Mouse (Mus musculus) urinary bladder, postnatal 25 days (tissue): ENCODE results near the gene Tmigd3.
A peak's percentile ranks its signal among the peaks of the same experiment; 100 is the strongest.

Source experiments
- DNase-seq: peaks from one replicate; pipeline ENCODE4 v3.0.0; 2022; ENCODE audit warnings: low spot score

Gene Tmigd3

GRCm38 (mm10) chr3:105870558-105870957, at the start of gene Tmigd3, which contains the start of gene Adora3:
Gene Tmigd3 (plus strand): TSS chr3:105870903.
Gene Adora3 (plus strand): TSS chr3:105870858.
- no peak for DNase-seq

- DNase-seq, result no peak
These were observed 49.2 kb upstream of the Tmigd3 start for GRCm38 (mm10) chr3:105821504-105821903.

- DNase-seq, result no peak
These were observed 47.1 kb upstream of the Tmigd3 start for GRCm38 (mm10) chr3:105823609-105824008.

- no peak for DNase-seq
These were observed 46.6 kb upstream of the Tmigd3 start for GRCm38 (mm10) chr3:105824103-105824502.

- no peak for DNase-seq
These were observed 46.0 kb upstream of the Tmigd3 start for GRCm38 (mm10) chr3:105824704-105825103.

GRCm38 (mm10) chr3:105825501-105826161, 45.1 kb upstream of the Tmigd3 start:
- peak; percentile 22 for DNase-seq

GRCm38 (mm10) chr3:105831584-105831983, 39.1 kb upstream of the Tmigd3 start:
- no peak for DNase-seq

GRCm38 (mm10) chr3:105835875-105836274, 34.8 kb upstream of the Tmigd3 start:
- DNase-seq, result no peak

- no peak for DNase-seq
These were observed 33.8 kb upstream of the Tmigd3 start for GRCm38 (mm10) chr3:105836883-105837282.

- no peak for DNase-seq
These were observed 32.0 kb upstream of the Tmigd3 start for GRCm38 (mm10) chr3:105838655-105839054.

GRCm38 (mm10) chr3:105839836-105840235, 30.9 kb upstream of the Tmigd3 start:
- DNase-seq, result no peak

- DNase-seq, result no peak
These were observed 24.2 kb upstream of the Tmigd3 start for GRCm38 (mm10) chr3:105846294-105847069.

- DNase-seq, result no peak
These were observed 16.9 kb upstream of the Tmigd3 start for GRCm38 (mm10) chr3:105853781-105854180.

- DNase-seq, result no peak
These were observed 15.9 kb upstream of the Tmigd3 start for GRCm38 (mm10) chr3:105854786-105855185.

GRCm38 (mm10) chr3:105857513-105857912, 13.2 kb upstream of the Tmigd3 start:
- no peak for DNase-seq

- no peak for DNase-seq
These were observed 8.8 kb upstream of the Tmigd3 start for GRCm38 (mm10) chr3:105861747-105862366.

- DNase-seq, result no peak
These were observed 6.6 kb upstream of the Tmigd3 start for GRCm38 (mm10) chr3:105864123-105864522.

GRCm38 (mm10) chr3:105865122-105865521, 5.6 kb upstream of the Tmigd3 start:
- DNase-seq, result no peak

GRCm38 (mm10) chr3:105868135-105868534, 2.6 kb upstream of the Tmigd3 start:
- no peak for DNase-seq

GRCm38 (mm10) chr3:105872034-105872433, 1.3 kb downstream of the Tmigd3 start:
- DNase-seq, result no peak

- no peak for DNase-seq
These were observed 1.9 kb downstream of the Tmigd3 start for GRCm38 (mm10) chr3:105872579-105872978.

GRCm38 (mm10) chr3:105873451-105874445, 3.0 kb downstream of the Tmigd3 start:
- DNase-seq, result no peak
